Mouse (Mus musculus) kidney, adult 9 months (tissue): ENCODE data around the gene Zfp512b.

Source experiments
- DNase-seq: peaks from one replicate; pipeline ENCODE4 v3.0.0; 2022

The Zfp512b gene

GRCm38 (mm10) chr2:181589011-181589731 lies 3.4 kb downstream of the Zfp512b start:
- no peak for DNase-seq

GRCm38 (mm10) chr2:181588229-181588780 lies 4.3 kb downstream of the Zfp512b start:
- no peak for DNase-seq

- no peak for DNase-seq
Measured at GRCm38 (mm10) chr2:181587796-181588195, 4.8 kb downstream of the Zfp512b start.

GRCm38 (mm10) chr2:181586124-181586523 lies 6.5 kb downstream of the Zfp512b start:
- no peak for DNase-seq

GRCm38 (mm10) chr2:181585506-181585905 lies 7.1 kb downstream of the Zfp512b start:
- no peak for DNase-seq

- DNase-seq = no peak
Measured at GRCm38 (mm10) chr2:181584411-181584942, 8.1 kb downstream of the Zfp512b start, which contains the start of gene Uckl1. TSS of gene Uckl1 (minus strand) at chr2:181584892.

- no peak for DNase-seq
Measured at GRCm38 (mm10) chr2:181583460-181584257, 8.9 kb downstream of the Zfp512b start.

GRCm38 (mm10) chr2:181582939-181583338 lies 9.7 kb downstream of the Zfp512b start:
- no peak for DNase-seq

GRCm38 (mm10) chr2:181582358-181582757 lies 10.2 kb downstream of the Zfp512b start:
- DNase-seq = no peak

- peak; percentile 90 for DNase-seq
Measured at GRCm38 (mm10) chr2:181581402-181582120, 11.0 kb downstream of the Zfp512b start.

- peak; percentile 90 for DNase-seq
Measured at GRCm38 (mm10) chr2:181581016-181581401, 11.6 kb downstream of the Zfp512b start.

GRCm38 (mm10) chr2:181580131-181580772 lies 12.4 kb downstream of the Zfp512b start:
- no peak for DNase-seq

- DNase-seq = no peak
Measured at GRCm38 (mm10) chr2:181579681-181580080, 12.9 kb downstream of the Zfp512b start.

- no peak for DNase-seq
Measured at GRCm38 (mm10) chr2:181578790-181579618, 13.6 kb downstream of the Zfp512b start.

- no peak for DNase-seq
Measured at GRCm38 (mm10) chr2:181577981-181578581, 14.5 kb downstream of the Zfp512b start.

- no peak for DNase-seq
Measured at GRCm38 (mm10) chr2:181577126-181577525, 15.5 kb downstream of the Zfp512b start.

GRCm38 (mm10) chr2:181576613-181577012 lies 16.0 kb downstream of the Zfp512b start:
- no peak for DNase-seq

- DNase-seq = no peak
Measured at GRCm38 (mm10) chr2:181574921-181575545, 17.6 kb downstream of the Zfp512b start.

- no peak for DNase-seq
Measured at GRCm38 (mm10) chr2:181573961-181574360, 18.6 kb downstream of the Zfp512b start.
